Mouse (Mus musculus): Measurements from ENCODE around the gene Ddx58. TPM values are rescaled to one million over a fixed set of nuclear protein-coding genes. Genes with fewer than 3 reads are reported as not detected.
A peak's percentile ranks its signal among the peaks of the same experiment; 100 is the strongest.

The Ddx58 gene
- polyA plus RNA-seq, 1 experiment from 2014 or later, result 12.0 TPM

- no peaks in the 10 kb centered on the region for H3K27me3 ChIP-seq (ENCODE audit: control insufficient read depth, insufficient read depth, low read length)
- H3K9ac ChIP-seq (ENCODE audit: low read length), result no peak overlapping the region
- H3K9me3 ChIP-seq (replicated peaks; ENCODE audit: control insufficient read depth, low read length), result no peaks in the 10 kb centered on the region
- 98% methylated on average over 6 of the region's 6 CpGs for WGBS
- ATAC-seq (replicated peaks; ENCODE audit: extremely low read depth, insufficient read depth, low FRiP score), result no peak
- no peak overlapping the region for H3K27ac ChIP-seq (ENCODE audit: low read length)
- peaks cover 39% of the 10 kb centered on the region for H3K36me3 ChIP-seq (ENCODE audit: control insufficient read depth, insufficient read depth)
- no peak overlapping the region for H3K4me2 ChIP-seq (ENCODE audit: low read depth, low read length)
- no peak overlapping the region for H3K4me3 ChIP-seq (ENCODE audit: low read length)
- H3K4me1 ChIP-seq (ENCODE audit: control insufficient read depth, insufficient read depth, low read length), result no peaks in the 10 kb centered on the region
These were observed 59.6 kb downstream of the Ddx58 start for GRCm38 (mm10) chr4:40180046-40180445.

DNA sequence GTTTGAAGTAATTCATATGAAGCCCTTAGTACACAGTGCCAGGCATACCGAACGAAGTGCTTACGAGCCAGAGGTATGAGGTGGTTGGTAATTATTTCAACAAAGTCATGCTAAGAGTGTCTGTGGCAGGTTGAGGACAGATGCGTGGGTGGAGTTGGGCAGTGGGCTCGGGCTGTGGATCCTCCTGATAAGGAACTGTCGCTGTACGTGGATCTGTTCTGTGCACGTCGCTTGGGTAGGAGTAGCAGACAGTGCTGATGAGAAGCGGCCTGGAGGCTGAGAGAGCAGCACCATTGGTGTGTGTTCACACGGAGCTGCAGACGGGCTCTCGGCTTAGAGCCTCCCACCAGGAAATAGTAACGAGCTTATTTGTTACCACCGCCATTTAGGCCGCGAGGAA lies 61.0 kb downstream of the Ddx58 start:
- Histone ChIP-seq H3K36me3 (ENCODE audit: control insufficient read depth, insufficient read depth) (peaks cover 33% of the 10 kb centered on the region), H3K27ac (ENCODE audit: low read length) (no peak overlapping the region), H3K9me3 (replicated peaks; ENCODE audit: control insufficient read depth, low read length) (no peaks in the 10 kb centered on the region), H3K9ac (ENCODE audit: low read length) (no peak overlapping the region), H3K4me2 (ENCODE audit: low read depth, low read length) (no peak overlapping the region), H3K27me3 (ENCODE audit: control insufficient read depth, insufficient read depth, low read length) (no peaks in the 10 kb centered on the region), H3K4me3 (ENCODE audit: low read length) (no peak overlapping the region), H3K4me1 (ENCODE audit: control insufficient read depth, insufficient read depth, low read length) (no peaks in the 10 kb centered on the region)
- ATAC-seq (replicated peaks; ENCODE audit: extremely low read depth, insufficient read depth, low FRiP score), result no peak
- WGBS, result 78% methylated on average over 17 of the region's 17 CpGs

GRCm38 (mm10) chr4:40174321-40174720 lies 65.3 kb downstream of the Ddx58 start:
- H3K27me3 ChIP-seq (ENCODE audit: control insufficient read depth, insufficient read depth, low read length), result no peaks in the 10 kb centered on the region
- H3K4me3 ChIP-seq (ENCODE audit: low read length), result no peak overlapping the region
- no peaks in the 10 kb centered on the region for H3K4me1 ChIP-seq (ENCODE audit: control insufficient read depth, insufficient read depth, low read length)
- 50% methylated on average over 4 of the region's 4 CpGs for WGBS
- no peak; the same call in 1 of the 2 replicates for ATAC-seq (replicated peaks; ENCODE audit: extremely low read depth, insufficient read depth, low FRiP score)
- peaks cover 20% of the 10 kb centered on the region for H3K36me3 ChIP-seq (ENCODE audit: control insufficient read depth, insufficient read depth)
- no peaks in the 10 kb centered on the region for H3K9me3 ChIP-seq (replicated peaks; ENCODE audit: control insufficient read depth, low read length)
- no peak overlapping the region for H3K9ac ChIP-seq (ENCODE audit: low read length)
- H3K4me2 ChIP-seq (ENCODE audit: low read depth, low read length), result no peak overlapping the region
- peak overlapping the region; percentile 29; the same call in 1 of the 2 replicates for H3K27ac ChIP-seq (ENCODE audit: low read length)

DNA sequence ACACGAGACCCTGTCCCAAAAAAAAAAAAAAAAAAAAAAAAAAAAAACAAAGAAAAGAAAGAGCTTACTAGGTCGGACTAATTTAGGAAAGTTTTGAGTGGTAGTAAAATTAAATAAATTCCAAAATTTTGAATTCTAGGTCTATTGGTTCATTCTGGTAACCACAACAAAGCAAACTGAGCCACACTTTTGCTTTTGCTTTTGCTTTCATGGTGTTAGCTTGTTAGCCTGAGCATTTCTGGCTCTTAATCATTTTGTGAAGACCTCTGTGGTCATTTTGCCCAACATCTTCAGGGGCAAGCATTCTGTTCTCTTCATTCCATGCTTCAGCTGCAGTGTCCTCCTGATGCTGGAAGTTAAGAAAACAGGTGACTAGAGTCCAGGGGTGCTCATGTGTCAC lies 67.3 kb downstream of the Ddx58 start:
- no peak for ATAC-seq (replicated peaks; ENCODE audit: extremely low read depth, insufficient read depth, low FRiP score)
- no peak overlapping the region for H3K4me2 ChIP-seq (ENCODE audit: low read depth, low read length)
- H3K4me3 ChIP-seq (ENCODE audit: low read length), result no peak overlapping the region
- no peaks in the 10 kb centered on the region for H3K4me1 ChIP-seq (ENCODE audit: control insufficient read depth, insufficient read depth, low read length)
- H3K27me3 ChIP-seq (ENCODE audit: control insufficient read depth, insufficient read depth, low read length), result no peaks in the 10 kb centered on the region
- WGBS, result 85% methylated on average over 2 of the region's 2 CpGs
- peaks cover 26% of the 10 kb centered on the region for H3K36me3 ChIP-seq (ENCODE audit: control insufficient read depth, insufficient read depth)
- H3K27ac ChIP-seq (ENCODE audit: low read length), result no peak overlapping the region
- H3K9ac ChIP-seq (ENCODE audit: low read length), result no peak overlapping the region
- no peaks in the 10 kb centered on the region for H3K9me3 ChIP-seq (replicated peaks; ENCODE audit: control insufficient read depth, low read length)

DNA sequence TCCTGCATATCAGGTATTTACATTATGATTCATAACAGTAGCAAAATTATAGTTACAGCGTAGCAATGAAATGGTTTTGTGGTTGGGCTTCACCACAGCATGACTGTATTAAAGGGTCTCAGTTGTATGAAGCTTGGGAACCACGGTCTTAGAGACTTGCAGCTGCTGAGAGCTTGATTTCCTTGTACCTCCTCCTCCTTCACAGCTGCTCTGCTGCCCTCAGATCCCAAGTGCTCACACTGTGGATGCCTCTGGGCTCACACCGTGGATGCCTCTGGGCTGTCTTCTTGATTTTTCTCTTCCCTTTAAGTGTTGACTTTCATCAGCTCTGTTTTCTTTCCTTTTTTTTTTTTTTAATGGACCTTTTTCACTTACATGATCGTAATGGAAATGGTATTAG lies 68.2 kb downstream of the Ddx58 start:
- H3K4me2 ChIP-seq (ENCODE audit: low read depth, low read length), result no peak overlapping the region
- H3K4me1 ChIP-seq (ENCODE audit: control insufficient read depth, insufficient read depth, low read length), result no peaks in the 10 kb centered on the region
- 69% methylated on average over 4 of the region's 4 CpGs for WGBS
- peaks cover 29% of the 10 kb centered on the region for H3K36me3 ChIP-seq (ENCODE audit: control insufficient read depth, insufficient read depth)
- no peak for ATAC-seq (replicated peaks; ENCODE audit: extremely low read depth, insufficient read depth, low FRiP score)
- no peak overlapping the region for H3K27ac ChIP-seq (ENCODE audit: low read length)
- no peaks in the 10 kb centered on the region for H3K27me3 ChIP-seq (ENCODE audit: control insufficient read depth, insufficient read depth, low read length)
- H3K4me3 ChIP-seq (ENCODE audit: low read length), result no peak overlapping the region
- H3K9me3 ChIP-seq (replicated peaks; ENCODE audit: control insufficient read depth, low read length), result no peaks in the 10 kb centered on the region
- no peak overlapping the region for H3K9ac ChIP-seq (ENCODE audit: low read length)

- Histone ChIP-seq H3K4me1 (ENCODE audit: control insufficient read depth, insufficient read depth, low read length) (no peaks in the 10 kb centered on the region), H3K36me3 (ENCODE audit: control insufficient read depth, insufficient read depth) (peaks cover 22% of the 10 kb centered on the region), H3K27ac (ENCODE audit: low read length) (no peak overlapping the region), H3K27me3 (ENCODE audit: control insufficient read depth, insufficient read depth, low read length) (no peaks in the 10 kb centered on the region), H3K4me2 (ENCODE audit: low read depth, low read length) (no peak overlapping the region), H3K9ac (ENCODE audit: low read length) (no peak overlapping the region), H3K4me3 (ENCODE audit: low read length) (no peak overlapping the region), H3K9me3 (replicated peaks; ENCODE audit: control insufficient read depth, low read length) (peaks cover 3% of the 10 kb centered on the region; the same call in 1 of the 2 replicates)
- ATAC-seq (replicated peaks; ENCODE audit: extremely low read depth, insufficient read depth, low FRiP score), result no peak
- 88% methylated on average over 10 of the region's 10 CpGs for WGBS
These were observed 76.0 kb downstream of the Ddx58 start for GRCm38 (mm10) chr4:40163646-40164045.

DNA sequence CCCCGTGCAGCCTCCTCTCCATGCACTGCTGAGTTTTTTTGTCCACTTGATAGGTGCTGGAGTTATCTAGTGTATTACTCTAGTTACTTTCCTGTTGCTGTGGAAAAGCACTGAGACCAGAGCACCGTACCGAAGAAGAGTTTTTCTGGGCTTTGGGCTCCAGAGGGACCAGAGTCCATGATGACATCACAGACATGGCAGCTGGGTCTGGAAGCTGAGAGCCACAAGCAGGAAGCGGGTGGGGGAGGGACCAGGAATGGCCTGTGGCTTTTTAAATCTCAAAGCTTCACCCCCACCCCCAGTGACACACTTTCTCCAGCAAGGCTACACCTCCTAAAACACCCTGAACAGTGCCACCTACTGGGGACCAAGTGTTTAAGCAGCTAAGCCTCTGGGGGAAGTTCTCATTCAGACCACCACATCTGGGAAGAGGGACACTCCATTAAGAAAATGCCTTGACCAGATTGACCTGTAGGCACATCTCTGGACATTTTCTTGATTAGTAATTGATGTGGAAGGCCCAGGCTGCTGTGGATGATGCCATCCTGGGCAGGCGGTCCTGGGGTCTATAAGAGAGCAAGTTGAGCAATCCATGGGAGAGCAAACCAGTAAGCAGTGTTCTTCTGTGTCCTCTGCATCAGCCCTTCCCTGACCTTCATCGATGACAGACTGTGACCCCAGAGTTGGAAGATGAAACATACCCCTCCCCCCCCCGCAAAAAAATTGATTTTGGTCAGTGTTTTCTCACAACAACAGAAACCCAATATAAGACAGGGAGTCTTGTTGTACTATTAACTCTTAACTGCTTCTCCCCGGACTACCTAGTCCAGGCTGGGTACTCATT lies 78.8 kb downstream of the Ddx58 start:
- Histone ChIP-seq H3K9ac (ENCODE audit: low read length) (no peak overlapping the region), H3K36me3 (ENCODE audit: control insufficient read depth, insufficient read depth) (peaks cover 12% of the 10 kb centered on the region), H3K27me3 (ENCODE audit: control insufficient read depth, insufficient read depth, low read length) (no peaks in the 10 kb centered on the region), H3K4me1 (ENCODE audit: control insufficient read depth, insufficient read depth, low read length) (peaks cover 5% of the 10 kb centered on the region), H3K4me3 (ENCODE audit: low read length) (no peak overlapping the region), H3K9me3 (replicated peaks; ENCODE audit: control insufficient read depth, low read length) (peaks cover 3% of the 10 kb centered on the region; the same call in 1 of the 2 replicates), H3K4me2 (ENCODE audit: low read depth, low read length) (no peak overlapping the region), H3K27ac (ENCODE audit: low read length) (no peak overlapping the region)
- WGBS, result 91% methylated on average over 8 of the region's 8 CpGs
- no peak for ATAC-seq (replicated peaks; ENCODE audit: extremely low read depth, insufficient read depth, low FRiP score)

DNA sequence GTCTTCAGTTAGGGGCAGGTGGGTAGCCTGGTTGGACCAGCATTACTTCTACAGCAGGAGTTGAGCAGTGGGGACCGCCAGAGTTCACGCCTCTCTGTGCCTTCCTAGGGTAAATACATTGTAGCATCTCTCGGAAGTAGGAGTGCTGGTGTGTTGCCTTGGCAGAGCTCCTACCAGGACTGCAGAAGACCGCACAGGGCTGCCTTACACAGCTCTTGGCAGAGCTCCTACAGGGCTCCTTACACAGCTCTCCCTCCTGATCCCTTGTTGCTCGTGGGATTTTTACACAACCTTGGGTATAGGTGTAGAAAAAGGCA lies 81.4 kb downstream of the Ddx58 start:
- no peak for ATAC-seq (replicated peaks; ENCODE audit: extremely low read depth, insufficient read depth, low FRiP score)
- Histone ChIP-seq H3K4me1 (ENCODE audit: control insufficient read depth, insufficient read depth, low read length) (peaks cover 5% of the 10 kb centered on the region), H3K4me2 (ENCODE audit: low read depth, low read length) (no peak overlapping the region), H3K9ac (ENCODE audit: low read length) (no peak overlapping the region), H3K4me3 (ENCODE audit: low read length) (no peak overlapping the region), H3K27me3 (ENCODE audit: control insufficient read depth, insufficient read depth, low read length) (no peaks in the 10 kb centered on the region), H3K36me3 (ENCODE audit: control insufficient read depth, insufficient read depth) (0 out of 2 replicates have a peak, but pooled peaks cover 2% of the 10 kb centered on the region), H3K27ac (ENCODE audit: low read length) (no peak overlapping the region), H3K9me3 (replicated peaks; ENCODE audit: control insufficient read depth, low read length) (peaks cover 3% of the 10 kb centered on the region; the same call in 1 of the 2 replicates)
- 68% methylated on average over 5 of the region's 5 CpGs for WGBS

DNA sequence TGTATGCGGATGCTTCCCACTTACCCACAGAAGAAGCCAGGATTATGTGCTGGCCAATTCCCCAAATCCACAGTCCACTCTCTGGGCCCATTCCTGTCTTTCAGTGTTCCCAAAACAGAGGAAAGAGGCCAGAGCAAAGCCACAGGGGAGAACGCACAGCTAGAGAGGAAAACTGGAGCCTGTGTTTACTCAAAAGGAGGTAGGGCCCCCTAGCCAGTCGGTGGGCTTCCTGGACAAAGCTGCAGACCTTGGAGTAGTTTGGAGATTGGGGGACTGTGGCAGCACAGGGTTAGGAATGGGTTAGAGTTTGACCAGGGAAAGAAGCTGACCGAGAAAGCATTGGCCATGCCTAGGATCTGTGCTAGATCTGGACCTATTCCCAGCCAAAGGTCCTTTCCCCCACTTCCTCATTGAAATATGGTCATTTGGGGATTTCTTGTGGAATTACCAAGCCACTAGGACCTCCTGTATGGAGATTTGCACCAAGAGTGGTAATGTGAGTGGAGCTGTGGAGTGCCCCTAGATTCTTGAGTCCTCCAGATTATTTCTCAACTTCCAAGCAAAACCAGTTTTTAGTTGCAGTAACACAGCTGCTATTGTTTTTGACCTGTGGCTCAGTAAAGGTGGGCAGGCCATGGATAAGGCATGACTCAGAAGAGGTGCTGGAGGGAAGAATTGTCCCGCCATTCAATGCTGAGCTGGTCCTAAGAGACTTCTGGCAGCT lies 82.0 kb downstream of the Ddx58 start:
- Histone ChIP-seq H3K4me2 (ENCODE audit: low read depth, low read length) (no peak overlapping the region), H3K4me3 (ENCODE audit: low read length) (no peak overlapping the region), H3K27ac (ENCODE audit: low read length) (no peak overlapping the region), H3K36me3 (ENCODE audit: control insufficient read depth, insufficient read depth) (0 out of 2 replicates have a peak, but pooled peaks cover 2% of the 10 kb centered on the region), H3K9ac (ENCODE audit: low read length) (no peak overlapping the region), H3K9me3 (replicated peaks; ENCODE audit: control insufficient read depth, low read length) (peaks cover 3% of the 10 kb centered on the region; the same call in 1 of the 2 replicates), H3K27me3 (ENCODE audit: control insufficient read depth, insufficient read depth, low read length) (no peaks in the 10 kb centered on the region), H3K4me1 (ENCODE audit: control insufficient read depth, insufficient read depth, low read length) (peaks cover 6% of the 10 kb centered on the region)
- ATAC-seq (replicated peaks; ENCODE audit: extremely low read depth, insufficient read depth, low FRiP score), result no peak
- WGBS, result 77% methylated on average over 5 of the region's 5 CpGs

Measured in heart, embryonic 16.5 days (tissue).